In the genomic region with DNA sequence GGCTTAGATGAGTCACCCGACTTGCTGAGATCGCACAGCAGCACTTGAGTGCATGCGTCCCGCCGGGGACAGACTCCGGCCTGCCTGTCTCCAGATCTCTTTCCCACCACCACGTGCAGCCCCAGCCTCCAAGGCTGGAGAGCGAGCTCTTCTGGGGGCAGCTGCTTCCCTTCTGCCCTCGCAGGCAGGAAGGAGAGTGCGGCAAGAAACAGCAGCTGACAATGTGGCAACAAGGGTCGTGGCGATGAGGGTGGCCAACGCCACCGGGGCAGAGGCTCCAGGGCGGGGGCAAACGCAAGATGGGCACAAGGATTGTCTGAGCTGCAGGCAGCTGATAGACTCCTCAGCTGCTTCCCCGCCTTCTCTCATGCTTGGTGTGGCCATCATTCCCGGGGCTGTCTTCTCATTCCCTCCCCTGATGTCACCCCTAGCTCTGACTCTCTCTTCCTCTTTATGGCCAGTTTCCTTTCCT, we compare ENCODE assay signal across 8 mouse cellular contexts. TPM values are rescaled to one million over a fixed set of nuclear protein-coding genes. Genes with fewer than 3 reads are reported as not detected.
DNase-seq lines count a peak whose midpoint lies in the region; ATAC-seq and TF ChIP-seq lines count a peak whose summit lies in the region.

No protein-coding gene starts in this region.

- no peaks in the 10 kb centered on the region for H3K27me3 ChIP-seq in E14TG2a.4 (ENCODE audit: insufficient read depth, low read length)
- no peaks in the 10 kb centered on the region for H3K27me3 ChIP-seq in limb, embryonic 15.5 days

- ATAC-seq in limb, embryonic 15.5 days (ENCODE audit: insufficient number of reproducible peaks, low FRiP score, low TSS enrichment, low read depth): no peak
- no peak for ATAC-seq in cerebellum, adult (ENCODE audit: insufficient number of reproducible peaks, low FRiP score, low TSS enrichment)

- peaks cover 93% of the 10 kb centered on the region for H3K4me1 ChIP-seq in E14TG2a.4 (replicated peaks; ENCODE audit: low read depth, low read length)
- peaks cover 74% of the 10 kb centered on the region for H3K4me1 ChIP-seq in limb, embryonic 15.5 days

- H3K9ac ChIP-seq in limb, embryonic 15.5 days: no peak overlapping the region

- no peaks in the 10 kb centered on the region for H3K9me3 ChIP-seq in E14TG2a.4 (ENCODE audit: low read length)
- no peaks in the 10 kb centered on the region for H3K9me3 ChIP-seq in limb, embryonic 15.5 days

- no peak for TF ChIP-seq CTCF in E14TG2a.4 (conservative IDR thresholded peaks at IDR 0.05; ENCODE audit: low read length)

- WGBS in limb, embryonic 15.5 days: 61% methylated on average over 18 of the region's 18 CpGs

- DNase-seq in gastrocnemius, postnatal 10 days: peak; percentile 56
- DNase-seq in gastrocnemius, adult 8-10 months (ENCODE audit: low spot score in 2 of 2): no peak
- DNase-seq in heart, adult 8-10 months (ENCODE audit: low spot score): peak; percentile 60
- DNase-seq in spleen, postnatal 4 days (ENCODE audit: low spot score in 2 of 2): peak; percentile 76 to 85
- DNase-seq in right cerebral cortex, postnatal 36 days (ENCODE audit: low spot score in 2 of 2): no peak

- H3K36me3 ChIP-seq in E14TG2a.4 (ENCODE audit: insufficient read depth, low read length): no peaks in the 10 kb centered on the region
- H3K36me3 ChIP-seq in limb, embryonic 15.5 days: no peaks in the 10 kb centered on the region

- no peak overlapping the region for H3K4me2 ChIP-seq in limb, embryonic 15.5 days

- H3K4me3 ChIP-seq in E14TG2a.4 (replicated peaks; ENCODE audit: low read length): peak overlapping the region; percentile 75
- H3K4me3 ChIP-seq in limb, embryonic 15.5 days: no peak overlapping the region

- peak overlapping the region; percentile 92 for H3K27ac ChIP-seq in limb, embryonic 15.5 days

RNA-seq across cellular contexts. Expression of a gene that starts 18.4 kb away (rescaled TPM):
- total RNA-seq in gastrocnemius, postnatal 10 days (2021): 100 to 1,000 TPM in 1 of 2 experiments, 10 to 100 TPM in 1; 95.5 to 120 TPM
- total RNA-seq in gastrocnemius, adult 8-10 months (2022): 10 to 100 TPM; 12.2 to 19.2 (median 16.1) TPM
- total RNA-seq in heart, adult 8-10 months (2022): 10 to 100 TPM; 74.4 to 82.2 (median 75.2) TPM
- polyA plus RNA-seq in limb, embryonic 15.5 days (2015; fragmentation: Nextera tagmentation; extraction: Ambion mirVana): 499 and 569 TPM in 2 replicates

RNA-seq across cellular contexts. Expression of a gene that starts 21.2 kb away (rescaled TPM):
- total RNA-seq in gastrocnemius, postnatal 10 days (2021): 10 to 100 TPM in 1 of 2 experiments, 1 to 10 TPM in 1; 9.8 to 10.2 TPM
- total RNA-seq in gastrocnemius, adult 8-10 months (2022): 10 to 100 TPM; 10.0 to 12.6 (median 11.2) TPM
- 10 to 100 TPM in 2 of 4 experiments, 1 to 10 TPM in 2; 9.1 to 12.5 (median 10.4) TPM for total RNA-seq in heart, adult 8-10 months (2022)
- 28.2 and 28.9 TPM in 2 replicates for polyA plus RNA-seq in limb, embryonic 15.5 days (2015; fragmentation: Nextera tagmentation; extraction: Ambion mirVana)

Comparison
In these comparisons a context has a peak if more than half of its experiments do, and no peak if none do; other contexts are left out.
1. DNase-seq: peak in gastrocnemius, postnatal 10 days (single experiment), heart, adult 8-10 months (single experiment) and spleen, postnatal 4 days (2 of 2); none in gastrocnemius, adult 8-10 months (0 of 2) and right cerebral cortex, postnatal 36 days (0 of 2).